Mouse (Mus musculus): Measurements from ENCODE around the gene Pex10. TPM values are rescaled to one million over a fixed set of nuclear protein-coding genes. Genes with fewer than 3 reads are reported as not detected.
A peak's percentile ranks its signal among the peaks of the same experiment; 100 is the strongest.

Gene Pex10
- 10 to 100 TPM; 20.6 to 24.2 TPM for total RNA-seq (2021)
- long read RNA-seq, experiment 1, transcript Pex10-201 (6 exons, 1,688 nt), result major isoform, 35 of 44 reads
- long read RNA-seq, experiment 1, partial matches to known transcripts, result 1 of 44 reads
- long read RNA-seq, experiment 1, other reads (novel, unspliced or antisense), result 8 of 44 reads
- long read RNA-seq, experiment 2, transcript Pex10-201 (6 exons, 1,688 nt), result major isoform, 7 of 11 reads
- long read RNA-seq, experiment 2, partial matches to known transcripts, result 3 of 11 reads
- long read RNA-seq, experiment 2, other reads (novel, unspliced or antisense), result 1 of 11 reads

DNA sequence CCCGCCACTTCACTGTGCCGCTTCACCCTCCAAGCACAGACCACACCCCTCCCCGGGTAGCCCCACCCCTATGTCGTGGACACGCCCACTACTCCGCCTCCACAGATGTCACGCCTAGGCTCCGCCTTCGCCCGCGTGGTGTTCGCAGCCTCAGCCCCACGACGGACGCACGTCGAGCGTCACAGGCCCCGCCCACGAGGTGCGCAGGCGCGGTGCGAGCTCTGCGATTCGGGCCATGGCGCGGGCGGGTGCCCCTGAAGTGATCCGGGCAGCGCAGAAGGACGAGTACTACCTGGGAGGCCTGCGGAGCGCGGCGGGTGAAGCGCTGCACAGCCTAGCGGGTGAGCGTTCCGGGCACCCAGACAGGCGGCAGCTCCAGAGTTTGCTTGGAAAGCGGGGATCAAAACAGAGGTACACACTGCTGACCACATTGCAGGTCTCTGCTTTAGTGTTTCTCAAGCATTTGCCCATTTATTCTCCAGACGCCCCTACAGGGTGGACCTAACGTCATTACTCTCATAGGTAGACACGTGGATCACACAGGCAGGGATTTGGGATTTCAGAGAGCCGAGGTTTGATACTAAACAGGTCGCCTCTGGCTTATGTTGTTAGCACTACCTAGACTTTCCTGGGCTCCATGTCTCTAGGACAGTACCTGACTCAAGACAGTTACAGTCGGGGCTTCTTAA, at the start of gene Pex10:
Gene Pex10 (plus strand): TSS at position 183 of the 689 bp plus-strand sequence.
- peak; percentile 98 for DNase-seq

DNA sequence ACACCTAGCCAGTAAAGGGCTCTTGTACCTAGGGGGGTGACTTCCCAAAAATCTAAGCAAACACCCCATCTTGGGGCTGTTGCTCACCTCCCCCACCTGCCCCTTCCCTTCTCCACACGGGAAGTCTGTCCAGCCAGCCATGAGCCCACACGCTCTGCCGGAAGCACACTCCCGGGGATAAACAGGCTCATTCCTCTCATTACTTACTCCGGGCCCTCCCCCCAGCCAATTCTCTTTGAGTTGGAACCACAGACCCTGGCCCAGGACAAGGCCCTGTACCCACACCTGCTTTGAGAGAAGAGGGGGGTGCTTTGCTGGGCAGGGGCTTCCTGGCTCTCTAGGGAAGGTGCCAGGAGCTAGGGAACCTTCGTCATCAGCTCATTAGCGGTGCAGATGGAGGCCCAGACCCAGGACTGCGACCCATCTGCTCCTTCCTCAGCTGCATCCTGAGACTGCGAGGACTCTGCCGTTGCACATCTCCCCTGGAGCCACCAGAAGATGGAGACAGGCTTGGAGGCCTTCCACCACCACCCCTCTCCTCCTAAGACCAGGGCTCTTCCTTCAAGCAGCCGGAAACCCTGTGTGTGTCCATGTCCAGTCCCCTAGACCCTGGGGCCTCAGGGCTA, 49.5 kb upstream of the Pex10 start:
- DNase-seq, result no peak

DNA sequence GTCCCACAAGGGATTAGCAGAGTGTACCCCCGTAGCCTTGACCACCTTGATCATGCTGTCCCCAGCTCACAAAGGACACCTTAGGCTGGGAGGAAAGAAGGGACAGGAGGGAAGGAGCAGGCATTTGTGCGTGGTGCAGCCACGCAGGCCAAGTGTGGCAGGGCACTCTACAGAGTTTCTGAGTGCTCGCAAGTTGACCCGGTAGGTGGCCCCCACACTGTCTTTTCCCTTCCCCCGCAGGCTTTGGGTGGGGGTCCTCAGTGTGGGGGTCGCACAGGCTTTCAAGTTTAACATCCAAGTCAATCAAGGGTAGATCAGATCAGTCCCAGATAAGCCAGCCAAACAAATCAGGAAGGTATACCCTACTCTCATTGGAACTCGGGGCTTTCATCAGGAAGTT, 48.8 kb upstream of the Pex10 start:
- no peak for DNase-seq

DNA sequence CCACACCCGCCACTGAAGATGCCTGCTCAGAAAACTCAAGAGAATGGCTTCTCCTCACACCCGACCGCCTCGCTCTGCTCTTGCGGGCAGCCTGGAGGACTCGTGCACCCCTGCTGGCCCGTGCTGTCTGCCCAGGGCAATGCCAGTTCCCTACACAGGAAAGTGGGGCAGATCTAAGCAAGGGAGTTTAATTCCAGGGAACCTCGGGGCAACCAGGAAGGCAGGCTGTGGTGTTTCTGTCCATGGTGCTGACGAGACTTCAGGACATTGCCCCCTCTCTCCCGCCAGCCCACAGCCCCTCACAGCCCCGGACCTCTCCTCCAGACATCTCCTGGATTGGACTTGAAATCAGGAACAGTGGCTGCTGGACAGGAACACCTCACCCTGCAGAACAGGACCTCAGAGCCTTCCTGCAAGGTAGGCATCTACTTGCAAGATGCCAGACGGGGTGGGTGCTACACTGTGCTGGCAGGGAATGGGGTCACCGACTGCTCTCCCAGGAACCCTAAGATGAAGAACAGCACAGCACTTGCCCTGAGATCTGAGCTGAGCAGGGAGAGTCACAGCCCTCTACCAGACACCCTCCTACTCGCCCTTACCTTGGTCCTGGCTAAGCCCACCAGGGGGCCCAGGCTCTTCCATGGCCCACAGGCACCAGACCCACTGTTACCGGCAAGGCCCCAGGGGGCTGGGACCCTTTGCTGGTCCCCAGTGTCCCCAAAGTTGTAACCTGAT, 48.0 kb upstream of the Pex10 start:
- DNase-seq, result peak; percentile 5 to 39

DNA sequence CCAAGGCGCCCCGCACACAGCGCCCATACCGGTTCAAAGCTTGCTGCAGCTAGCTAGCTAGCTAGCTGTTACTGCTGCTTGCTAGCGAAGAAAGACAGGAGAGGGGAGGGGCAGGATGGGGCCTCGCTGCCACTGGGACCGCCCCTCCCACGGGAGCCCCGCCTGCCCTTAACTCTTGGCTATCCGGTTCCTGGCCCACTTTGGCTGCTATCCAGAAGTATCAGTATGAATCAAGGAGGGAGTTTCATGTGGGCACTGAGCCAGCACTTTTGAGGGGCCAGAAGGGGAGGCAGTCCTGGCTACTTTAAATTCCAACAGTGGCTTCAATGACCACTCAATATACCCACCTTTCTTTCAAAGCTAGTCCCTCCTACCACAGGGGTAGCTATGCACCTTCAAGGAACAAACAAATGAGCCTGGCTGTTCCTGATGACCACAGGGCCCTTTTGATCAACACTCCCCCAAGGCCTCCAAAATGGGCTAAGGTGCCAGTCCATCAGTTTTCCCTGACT, 47.4 kb upstream of the Pex10 start:
- DNase-seq, result peak in 1 of 2 experiments; percentile 3

DNA sequence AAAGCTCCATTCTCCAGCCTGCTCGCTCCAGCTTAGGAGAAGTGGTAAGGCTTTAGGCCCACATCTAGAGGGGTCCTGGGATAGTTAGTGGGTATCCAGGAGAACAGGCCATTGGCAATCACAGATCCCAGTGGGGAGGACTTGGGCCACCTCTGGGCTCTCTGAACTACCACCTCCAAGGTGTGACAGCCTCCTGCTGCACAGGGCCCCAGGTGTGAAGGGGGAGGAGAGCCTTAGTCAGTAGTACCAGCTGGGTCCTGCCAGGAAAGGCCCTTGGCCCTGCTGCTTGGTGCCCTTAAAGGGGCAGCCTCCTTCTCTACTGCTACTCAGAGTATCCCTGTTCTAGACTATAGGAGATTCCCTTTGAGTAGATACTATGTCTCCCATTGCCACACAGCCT, 46.7 kb upstream of the Pex10 start:
- no peak for DNase-seq

DNA sequence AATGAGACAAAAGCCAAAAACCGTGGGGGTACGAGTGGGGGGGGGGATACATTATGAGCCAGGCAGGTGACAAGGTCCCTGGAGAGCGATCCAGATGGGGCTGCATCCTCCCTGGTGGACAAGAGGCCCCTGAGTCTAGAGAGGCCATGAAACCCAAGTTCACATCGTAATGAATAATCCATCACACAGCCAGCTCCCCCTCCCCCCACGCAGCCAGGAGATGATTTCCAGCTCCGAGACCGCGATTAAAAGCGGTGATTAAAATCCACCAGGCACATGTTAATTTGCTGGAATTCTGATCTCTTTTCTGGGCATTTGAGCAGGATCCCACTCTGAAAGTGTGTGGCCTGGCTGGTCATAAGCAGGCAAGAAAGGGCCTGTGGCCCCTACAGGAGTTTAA, 46.0 kb upstream of the Pex10 start:
- no peak for DNase-seq

DNA sequence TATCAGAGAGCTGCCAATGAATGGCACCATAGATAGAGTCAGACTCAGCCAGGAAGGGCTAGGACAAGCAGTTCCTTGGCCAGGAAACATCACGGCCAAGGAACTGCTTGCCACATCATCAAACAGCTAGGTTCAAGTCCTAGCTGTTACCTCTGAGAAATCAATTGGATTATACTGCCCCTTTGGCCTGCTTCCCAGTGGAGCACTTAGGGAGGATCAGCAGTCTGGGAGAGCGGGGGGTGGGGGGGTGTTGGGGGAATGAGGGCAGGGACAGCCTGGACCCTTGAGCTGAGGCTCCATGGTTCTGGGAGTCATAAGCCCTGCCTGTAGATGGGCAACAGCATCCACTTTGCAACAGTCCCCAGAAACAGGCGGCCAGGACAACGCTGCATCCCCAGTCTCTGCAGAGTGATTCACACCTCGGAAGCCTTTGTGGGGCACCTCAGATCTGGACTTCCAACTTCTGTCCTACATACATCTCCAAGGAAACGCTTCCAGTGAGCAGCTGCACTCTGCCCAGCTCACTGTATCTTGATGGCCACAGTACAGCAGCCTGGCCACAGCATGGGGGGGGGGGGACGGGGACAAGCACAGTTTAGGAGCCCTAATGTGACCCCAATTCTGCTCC, 44.5 kb upstream of the Pex10 start:
- no peak for DNase-seq

DNA sequence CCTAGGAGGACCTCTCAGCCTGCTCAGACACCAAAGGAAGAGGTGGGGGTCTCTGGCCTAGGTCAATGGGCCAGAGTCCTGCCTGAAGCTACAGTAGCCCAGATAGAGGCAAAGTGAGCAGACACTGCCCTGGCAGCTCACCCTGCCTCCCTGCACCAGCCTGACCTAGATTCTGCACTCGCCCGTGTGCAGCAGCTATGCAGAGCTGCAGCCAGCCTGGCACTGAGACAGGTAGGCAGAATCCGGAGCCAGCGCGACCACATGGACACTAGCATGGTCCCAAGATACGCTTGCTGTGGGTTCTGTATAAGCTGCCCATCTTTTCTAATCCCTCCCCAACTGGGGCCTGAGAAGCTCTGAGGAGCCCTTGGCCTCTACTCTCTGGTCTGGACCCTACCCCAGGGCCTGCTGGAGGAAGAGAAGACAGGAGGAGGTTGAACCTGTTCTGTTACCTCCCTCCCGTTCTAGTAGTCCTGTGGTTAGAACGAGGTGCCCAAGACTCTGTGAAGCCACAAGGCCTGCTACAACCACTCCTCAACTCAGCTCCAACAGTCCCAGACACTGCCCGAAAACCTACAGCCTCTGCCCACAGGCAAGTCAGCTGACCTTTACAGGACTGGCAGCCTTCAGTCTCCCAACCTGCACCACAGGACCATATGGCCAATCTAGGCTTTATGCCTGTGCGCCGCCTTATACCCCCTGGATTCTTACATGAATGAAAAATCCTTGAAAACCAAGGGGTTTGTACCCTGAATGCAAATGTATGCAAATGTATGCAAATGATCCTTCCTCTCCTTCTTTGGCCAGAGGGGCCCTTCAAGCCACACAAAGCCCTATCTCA, 42.4 kb upstream of the Pex10 start:
- no peak for DNase-seq

DNA sequence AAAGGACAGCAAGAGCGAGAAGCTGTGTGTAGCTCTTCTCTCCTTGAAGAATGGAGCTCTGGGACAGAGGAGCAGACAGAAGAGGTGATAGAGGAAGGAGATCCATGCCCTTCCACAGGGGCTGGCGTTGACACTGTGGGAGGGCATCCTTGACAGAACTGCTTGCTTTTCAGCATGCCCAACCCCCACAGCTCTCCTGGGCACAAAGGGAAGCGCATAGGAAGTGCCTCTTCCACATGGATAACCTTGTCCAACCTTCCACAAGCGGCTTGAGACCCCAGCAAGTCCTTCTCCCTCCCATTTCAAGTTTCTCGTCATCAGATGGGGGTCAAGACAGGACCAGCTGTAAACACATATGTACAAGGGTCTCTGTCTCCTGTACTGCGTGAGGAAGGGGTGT, 33.7 kb upstream of the Pex10 start:
- no peak for DNase-seq

DNA sequence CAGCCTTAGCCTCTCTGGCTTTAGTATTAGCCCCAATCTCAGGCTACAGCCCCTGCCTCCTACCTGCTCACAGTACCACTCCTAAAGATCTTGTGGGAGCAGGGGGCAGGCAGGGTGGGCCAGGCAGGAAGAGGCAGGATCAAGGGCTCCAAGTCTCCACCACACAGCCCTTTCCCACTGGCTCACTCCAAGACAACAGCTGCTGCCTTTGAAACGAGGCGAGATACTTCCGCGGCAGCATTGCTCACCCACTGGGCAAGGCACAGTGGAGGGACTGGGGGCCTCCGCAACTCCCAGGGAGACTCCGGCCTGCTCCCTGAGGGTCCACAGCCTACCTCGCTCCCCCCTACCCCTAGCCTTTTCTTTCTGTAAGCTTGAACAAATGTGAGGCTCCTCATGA, 32.6 kb upstream of the Pex10 start:
- no peak for DNase-seq

DNA sequence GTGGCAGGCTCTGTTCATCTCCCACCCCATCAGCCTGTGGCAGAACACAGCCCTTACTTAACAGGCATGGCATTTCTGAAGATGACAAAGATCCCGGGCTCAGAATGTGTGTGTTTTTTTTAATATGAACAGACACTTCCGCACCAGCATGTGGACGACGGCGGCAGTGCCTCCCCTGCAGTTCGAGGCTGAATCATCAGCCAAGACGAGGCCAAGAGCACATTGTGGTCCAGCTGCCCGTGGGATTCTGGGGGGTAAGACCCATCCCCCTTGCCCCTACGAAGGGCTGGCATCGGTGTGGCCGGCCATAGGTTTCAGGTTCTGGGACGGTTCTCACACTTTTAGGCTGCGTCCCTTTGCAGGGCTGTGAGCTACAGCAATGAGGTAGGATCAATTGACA, 32.0 kb upstream of the Pex10 start:
- DNase-seq, result no peak

DNA sequence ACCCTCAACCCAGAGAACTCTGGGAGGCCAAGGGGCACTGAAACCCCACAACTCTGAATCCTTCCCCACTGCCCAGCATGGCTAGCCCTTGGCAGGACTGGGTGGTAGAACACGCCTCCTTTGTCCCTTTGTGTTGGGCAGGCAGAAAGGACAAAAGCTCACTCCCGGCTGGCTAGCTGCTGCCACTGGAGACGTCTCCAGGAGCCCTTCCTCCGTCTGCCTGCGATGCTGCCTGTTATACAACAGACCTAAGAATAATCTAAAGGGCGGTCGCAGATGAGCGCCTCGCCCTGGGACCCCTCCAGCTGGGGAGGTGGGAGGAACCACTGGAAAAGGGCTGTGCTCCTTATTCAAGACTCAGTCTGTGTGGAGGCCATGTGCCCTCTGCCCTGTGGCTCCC, 26.6 kb upstream of the Pex10 start:
- DNase-seq, result no peak

DNA sequence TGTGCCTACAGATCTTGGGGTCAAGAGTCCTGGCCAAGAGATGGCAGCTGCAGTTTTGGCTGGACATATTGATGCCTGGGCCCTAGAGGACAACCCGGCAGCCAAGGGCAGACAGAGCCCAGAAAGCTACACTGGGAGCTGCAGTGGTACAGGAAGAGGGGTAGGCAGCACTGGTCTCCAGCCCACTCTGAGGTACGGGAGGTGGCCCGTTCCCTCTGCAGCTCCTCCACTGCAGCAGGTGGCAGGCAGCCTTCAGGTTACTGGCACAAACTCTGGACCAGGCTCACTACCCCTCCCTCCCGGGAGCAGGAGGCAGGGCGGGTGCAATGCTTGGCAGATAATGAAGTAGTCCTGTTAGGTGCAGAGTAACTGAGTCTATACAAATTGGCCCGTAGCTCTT, 26.1 kb upstream of the Pex10 start:
- no peak for DNase-seq

DNA sequence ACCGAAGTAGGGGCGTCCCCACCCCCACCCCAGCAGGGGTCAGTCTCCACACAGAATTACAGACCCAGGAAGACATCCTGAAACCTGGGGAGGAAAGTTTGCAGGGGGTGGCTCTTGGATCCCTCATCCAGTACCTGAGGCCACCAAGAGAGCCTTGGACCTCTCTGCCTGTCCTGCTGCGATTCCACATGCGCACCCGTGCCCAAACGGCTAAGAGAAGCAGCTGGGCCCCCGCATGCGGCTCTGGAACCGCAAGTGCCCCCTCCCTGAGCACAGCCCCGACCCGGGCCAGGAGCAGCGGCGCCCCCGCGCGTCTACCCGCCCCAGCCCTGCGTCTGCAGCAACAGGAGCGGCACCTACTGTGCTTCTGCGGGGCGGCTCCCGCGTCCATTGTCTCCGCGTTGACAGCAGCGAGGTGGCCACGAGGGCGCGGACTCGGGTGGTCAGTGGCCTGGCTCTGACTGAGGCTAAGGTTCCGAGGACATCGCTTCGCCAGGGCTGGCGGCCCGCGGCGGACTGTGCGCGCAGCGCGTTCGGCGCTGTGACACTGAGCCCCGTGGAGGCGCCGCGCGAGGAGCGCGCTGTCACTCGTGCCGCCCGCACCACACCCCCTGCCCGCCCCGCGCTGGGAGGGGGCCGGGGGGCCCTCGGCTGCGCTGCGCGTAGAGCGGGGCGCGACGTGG, 24.1 kb upstream of the Pex10 start:
- no peak for DNase-seq

DNA sequence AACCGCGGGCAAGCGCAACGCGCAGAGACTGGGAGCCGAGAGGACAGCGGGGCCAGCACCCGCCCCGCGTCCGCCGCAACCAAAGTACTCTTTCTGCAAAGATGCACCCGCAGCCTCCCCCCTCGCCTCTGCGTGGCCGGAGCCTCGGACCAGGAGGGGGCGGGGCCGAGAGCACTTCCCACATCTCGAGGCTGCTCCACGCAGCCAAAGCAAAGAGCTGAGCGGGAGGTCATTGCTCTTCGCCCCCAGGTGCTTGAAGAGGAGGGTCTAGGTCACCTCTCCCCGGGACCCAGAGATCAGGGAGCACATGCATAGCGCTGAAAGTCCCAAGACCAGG, 23.6 kb upstream of the Pex10 start:
- no peak for DNase-seq

DNA sequence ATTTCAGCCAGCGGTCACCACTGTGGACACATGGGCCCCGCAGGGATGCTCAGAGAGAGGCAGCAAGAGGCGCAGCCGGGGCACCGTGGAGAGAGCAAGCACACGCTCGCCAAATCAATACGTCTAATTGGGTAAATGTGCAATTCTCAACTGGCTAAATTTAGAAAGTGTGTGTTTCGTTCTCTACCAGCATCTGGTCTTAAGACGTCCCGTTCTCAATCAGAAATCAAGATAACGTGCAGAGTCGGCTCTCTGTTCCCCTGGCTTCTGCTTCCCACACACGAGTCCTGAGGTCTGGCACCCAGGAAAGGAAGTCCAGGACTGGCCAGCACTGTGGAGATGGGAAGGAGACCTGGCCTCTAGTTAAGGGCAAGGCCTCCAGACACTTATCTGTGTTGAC, 20.2 kb upstream of the Pex10 start:
- DNase-seq, result no peak

DNA sequence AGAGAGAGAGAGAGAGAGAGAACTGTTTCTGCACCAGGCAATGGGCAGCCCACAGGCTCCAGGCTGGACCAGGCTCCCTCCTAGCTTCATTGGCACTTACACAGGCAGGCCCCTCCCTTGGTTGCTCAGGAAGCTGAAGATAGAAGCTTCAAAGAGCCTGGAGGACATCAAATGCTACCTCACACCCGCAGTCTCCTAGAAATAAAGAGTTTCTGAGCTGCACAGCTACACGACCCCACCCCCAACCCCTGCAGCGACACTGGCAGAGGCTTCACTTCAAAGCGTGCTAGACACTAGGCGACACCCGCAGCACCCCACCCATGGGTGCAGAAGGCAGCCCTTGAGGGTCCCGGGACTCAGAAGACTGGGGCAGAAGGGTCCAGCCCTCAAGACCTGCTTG, 16.7 kb upstream of the Pex10 start:
- DNase-seq, result no peak

DNA sequence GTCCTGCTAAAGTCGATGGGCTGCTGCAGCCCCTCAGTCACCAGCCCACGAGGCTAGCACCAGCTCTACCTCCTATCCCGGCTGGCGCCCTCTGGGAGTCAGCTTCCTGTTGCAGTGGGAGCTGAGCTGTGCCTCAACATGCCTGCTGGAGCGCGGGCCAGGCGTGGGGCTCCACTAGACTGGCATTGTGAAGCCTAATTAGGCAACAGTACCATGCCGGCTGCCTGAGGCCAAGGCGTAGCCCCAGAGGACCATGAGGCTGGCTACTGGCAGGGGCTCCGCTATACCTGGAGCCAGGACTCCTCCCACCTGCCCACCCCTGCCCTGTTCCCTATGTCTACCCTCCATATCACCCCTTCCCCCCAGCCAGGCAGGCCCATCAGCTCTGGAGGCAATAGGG, 10.1 kb upstream of the Pex10 start, which contains the start of gene Plch2:
Gene Plch2 (minus strand): TSS at position 61 of the 400 bp plus-strand sequence.
- no peak for DNase-seq

DNA sequence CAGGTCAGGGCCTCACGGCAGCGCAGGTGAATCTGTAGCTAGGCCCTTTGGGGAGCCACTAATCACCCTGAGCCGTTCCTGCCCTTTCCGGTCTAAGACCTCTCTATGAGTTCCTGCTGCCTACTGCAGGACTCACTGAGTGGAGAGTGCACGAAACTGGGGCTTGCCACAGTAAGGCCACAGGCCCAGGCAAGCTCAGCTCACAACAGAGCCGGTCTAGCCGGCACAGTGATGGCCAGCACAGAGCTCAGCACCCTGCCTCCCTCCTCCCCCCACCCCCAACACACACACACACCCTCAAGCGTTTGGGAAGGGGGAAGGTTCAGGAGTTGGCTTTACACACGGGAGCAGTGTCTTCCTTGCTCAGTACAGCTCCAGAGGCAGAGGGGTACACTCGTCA, 8.5 kb upstream of the Pex10 start:
- no peak for DNase-seq

DNA sequence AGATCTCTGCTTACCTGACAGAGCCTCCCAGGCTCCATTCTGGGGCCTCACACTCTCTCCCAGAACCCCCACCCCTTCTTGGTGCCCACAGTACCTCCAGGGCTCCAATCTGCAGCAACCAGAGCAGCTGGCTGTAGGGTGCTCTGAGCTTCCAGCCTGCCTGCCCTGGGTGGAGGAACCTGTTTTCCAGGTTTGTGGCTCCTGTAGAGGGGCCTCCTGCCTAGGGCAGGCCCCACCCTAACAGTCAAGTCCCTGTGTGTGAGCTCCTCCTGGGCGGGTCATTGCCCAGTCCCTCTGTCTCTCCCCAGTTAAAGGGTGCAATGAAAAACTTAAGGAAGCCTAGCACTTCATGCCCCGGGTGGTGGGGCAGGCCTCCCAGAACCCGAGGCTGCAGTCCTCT, 2.9 kb upstream of the Pex10 start:
- DNase-seq, result no peak
